Mouse (Mus musculus): Measurements from ENCODE around the gene Gimap5. TPM values are rescaled to one million over a fixed set of nuclear protein-coding genes. Genes with fewer than 3 reads are reported as not detected.

The Gimap5 gene
- 14.1 and 14.8 TPM in 2 replicates for polyA plus RNA-seq (2012; rRNA removed; ENCODE audit: low replicate concordance)

GRCm38 (mm10) chr6:48745959-48746889, at the start of gene Gimap5:
Gene Gimap5, plus strand, starts transcription at chr6:48746197.

GRCm38 (mm10) chr6:48718455-48718854, 27.5 kb upstream of the Gimap5 start, which contains the start of the genes Gm28053 and Gimap7:
Gene Gm28053, plus strand, starts transcription at chr6:48718607.
Gene Gimap7, plus strand, starts transcription at chr6:48718621.

DNA sequence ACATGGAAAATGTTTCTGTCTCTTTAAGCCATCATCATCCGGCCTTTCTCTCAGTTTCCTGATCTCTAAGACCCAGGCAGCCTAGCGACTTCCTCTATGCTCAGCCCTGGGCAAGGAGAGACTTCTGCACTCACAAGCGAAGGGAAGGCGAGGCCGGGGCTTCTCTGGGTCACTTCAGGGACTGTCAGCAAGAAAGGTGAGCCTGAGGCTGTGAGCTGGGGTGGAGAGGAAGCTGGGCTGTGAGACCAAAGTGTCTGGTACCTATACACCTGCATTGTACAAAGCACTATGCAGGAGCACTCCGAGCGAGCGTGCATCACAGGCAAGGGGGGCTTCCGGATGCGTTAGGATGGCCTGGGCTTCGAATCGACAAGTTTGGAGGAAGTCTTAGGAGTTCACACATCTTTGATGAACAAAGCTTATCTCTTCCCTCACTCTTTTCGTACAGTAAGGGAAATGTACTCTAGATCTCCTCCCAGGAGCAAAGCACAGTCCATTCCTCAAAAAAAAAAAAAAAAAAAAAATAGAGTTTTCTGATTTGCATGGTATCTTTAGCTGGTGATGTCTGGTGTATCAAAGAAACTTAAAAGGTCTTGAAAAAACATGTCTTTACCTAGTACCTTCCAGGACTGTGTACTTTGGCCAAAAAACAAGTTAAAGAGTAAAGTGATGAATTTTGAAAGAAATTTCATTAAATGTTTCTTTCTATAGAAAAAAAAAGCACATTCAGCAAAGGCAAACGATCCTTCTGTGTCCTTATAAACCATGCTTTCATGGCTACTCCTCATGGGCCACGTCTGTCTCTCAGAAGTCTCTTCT, 6.8 kb upstream of the Gimap5 start, which contains the start of gene Gimap1:
Gene Gimap1 (plus strand): TSS at position 94 of the 819 bp plus-strand sequence.

GRCm38 (mm10) chr6:48770696-48771095, 24.7 kb downstream of the Gimap5 start, which contains the start of gene Gimap3:
Gene Gimap3, minus strand, starts transcription at chr6:48770851.

Other genes with a start within 250 kb of the Gimap5 start
- gene Atp6v0e2, start 208.6 kb upstream of the Gimap5 start, polyA plus RNA-seq (2012; rRNA removed; ENCODE audit: low replicate concordance): 42.6 and 79.5 TPM in 2 replicates
- 23.2 and 24.6 TPM in 2 replicates for gene Lrrc61, start 191.4 kb upstream of the Gimap5 start, polyA plus RNA-seq (2012; rRNA removed; ENCODE audit: low replicate concordance)
- gene Rarres2, start 173.4 kb upstream of the Gimap5 start, polyA plus RNA-seq (2012; rRNA removed; ENCODE audit: low replicate concordance): 338 and 562 TPM in 2 replicates
- not detected in 2 replicates for gene Gm45021, start 156.6 kb upstream of the Gimap5 start, polyA plus RNA-seq (2012; rRNA removed; ENCODE audit: low replicate concordance)
- 36.2 and 55.2 TPM in 2 replicates for gene Repin1, start 152.3 kb upstream of the Gimap5 start, polyA plus RNA-seq (2012; rRNA removed; ENCODE audit: low replicate concordance)
- gene Gm44965, start 152.3 kb upstream of the Gimap5 start, polyA plus RNA-seq (2012; rRNA removed; ENCODE audit: low replicate concordance): 0.68 TPM in 1 of 2 replicates, not detected in the other
- 5.0 and 6.3 TPM in 2 replicates for gene Zfp775, start 144.1 kb upstream of the Gimap5 start, polyA plus RNA-seq (2012; rRNA removed; ENCODE audit: low replicate concordance)
- gene AI854703, start 119.4 kb upstream of the Gimap5 start, polyA plus RNA-seq (2012; rRNA removed; ENCODE audit: low replicate concordance): 1.4 and 2.3 TPM in 2 replicates
- 4.7 and 9.7 TPM in 2 replicates for gene Gimap8, start 99.0 kb upstream of the Gimap5 start, polyA plus RNA-seq (2012; rRNA removed; ENCODE audit: low replicate concordance)
- 2.4 and 3.2 TPM in 2 replicates for gene Gimap9, start 70.1 kb upstream of the Gimap5 start, polyA plus RNA-seq (2012; rRNA removed; ENCODE audit: low replicate concordance)
- gene Gimap4, start 61.6 kb upstream of the Gimap5 start, polyA plus RNA-seq (2012; rRNA removed; ENCODE audit: low replicate concordance): 22.2 and 30.2 TPM in 2 replicates
- gene Gimap6, start 38.0 kb upstream of the Gimap5 start, polyA plus RNA-seq (2012; rRNA removed; ENCODE audit: low replicate concordance): 15.2 and 24.9 TPM in 2 replicates
- 0.73 TPM in 1 of 2 replicates, not detected in the other for gene Gm28053, start 27.6 kb upstream of the Gimap5 start, polyA plus RNA-seq (2012; rRNA removed; ENCODE audit: low replicate concordance)
- 0.70 and 0.90 TPM in 2 replicates for gene Gimap7, start 27.6 kb upstream of the Gimap5 start, polyA plus RNA-seq (2012; rRNA removed; ENCODE audit: low replicate concordance)
- 7.0 and 7.7 TPM in 2 replicates for gene Gimap1, start 7.1 kb upstream of the Gimap5 start, polyA plus RNA-seq (2012; rRNA removed; ENCODE audit: low replicate concordance)
- 5.5 and 5.7 TPM in 2 replicates for gene Gimap3, start 24.7 kb downstream of the Gimap5 start, polyA plus RNA-seq (2012; rRNA removed; ENCODE audit: low replicate concordance)
- gene Tmem176a, start 94.7 kb downstream of the Gimap5 start, polyA plus RNA-seq (2012; rRNA removed; ENCODE audit: low replicate concordance): 58.0 and 139 TPM in 2 replicates
- gene Tmem176b, start 95.3 kb downstream of the Gimap5 start, polyA plus RNA-seq (2012; rRNA removed; ENCODE audit: low replicate concordance): 231 and 496 TPM in 2 replicates
- gene Aoc1, start 126.7 kb downstream of the Gimap5 start, polyA plus RNA-seq (2012; rRNA removed; ENCODE audit: low replicate concordance): 0.04 and 3.8 TPM in 2 replicates
- 0.08 and 0.33 TPM in 2 replicates for gene 1600015I10Rik, start 183.7 kb downstream of the Gimap5 start, polyA plus RNA-seq (2012; rRNA removed; ENCODE audit: low replicate concordance)
- not detected in 2 replicates for gene Doxl2, start 228.8 kb downstream of the Gimap5 start, polyA plus RNA-seq (2012; rRNA removed; ENCODE audit: low replicate concordance)
- gene Svs1, start 240.7 kb downstream of the Gimap5 start, polyA plus RNA-seq (2012; rRNA removed; ENCODE audit: low replicate concordance): 1.4 TPM in 1 of 2 replicates, not detected in the other